Mouse (Mus musculus) heart, postnatal 10 days (tissue): ENCODE measurements around the gene Map7d1. TPM values are rescaled to one million over a fixed set of nuclear protein-coding genes. Genes with fewer than 3 reads are reported as not detected.
A peak's percentile ranks its signal among the peaks of the same experiment; 100 is the strongest.
"Not testable (repeated sequence)": the region's sequence is repeated elsewhere in the genome, so short reads cannot be mapped to it uniquely, and the experiment has no call there.

Experiments
- DNase-seq, 2 experiments: peaks; one replicate each; pipeline ENCODE4 v3.0.0; 2021
- intact Hi-C: fragments of 180-260 bp; cut with DNase I; formaldehyde crosslinking; loops from one replicate; pipeline ENCODE4 v1.15.1; 2025
- total RNA-seq, 2 experiments: library from RNA; stranded (reverse); gene quantifications; 2 replicates each; pipeline ENCODE4 v1.2.3; 2021

Map7d1 gene
- total RNA-seq, 2 experiments from 2014 or later, result 214 to 239 TPM

DNA sequence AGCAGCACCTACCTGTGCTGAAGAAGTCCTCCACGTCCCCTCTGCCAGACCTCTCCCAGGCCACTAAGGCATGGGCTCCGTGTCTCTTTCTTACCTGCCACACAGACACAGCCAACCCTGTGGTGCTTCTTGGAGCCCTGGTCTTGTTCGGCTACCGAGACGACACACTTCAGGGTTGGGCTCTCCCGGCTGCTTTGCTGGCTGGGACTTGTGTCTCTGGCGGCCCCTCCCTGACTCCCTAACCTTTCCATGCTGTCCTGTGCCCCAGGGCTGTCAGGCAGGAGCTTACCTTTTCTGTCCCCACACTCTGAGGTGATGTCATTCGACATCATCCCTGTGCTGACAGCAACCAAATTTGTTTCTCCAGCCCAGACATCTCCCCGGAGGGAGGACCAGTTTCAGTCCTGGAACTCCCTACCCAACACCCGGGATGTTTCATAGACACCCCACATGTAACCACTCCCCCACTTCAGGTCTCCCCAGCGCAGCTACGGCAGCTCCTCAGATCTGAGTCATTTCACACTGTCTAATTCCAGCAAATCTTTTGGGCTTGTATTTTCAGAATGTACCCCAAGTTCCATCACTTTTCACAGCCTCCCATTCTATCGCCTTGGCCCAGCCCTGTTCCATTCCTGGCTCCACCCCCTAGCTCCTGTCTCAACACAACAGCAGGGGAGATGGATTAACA lies 9.8 kb downstream of the Map7d1 start:
- peak in 1 of 2 experiments; percentile 7 for DNase-seq
- intact Hi-C loops, result no loop called here

DNA sequence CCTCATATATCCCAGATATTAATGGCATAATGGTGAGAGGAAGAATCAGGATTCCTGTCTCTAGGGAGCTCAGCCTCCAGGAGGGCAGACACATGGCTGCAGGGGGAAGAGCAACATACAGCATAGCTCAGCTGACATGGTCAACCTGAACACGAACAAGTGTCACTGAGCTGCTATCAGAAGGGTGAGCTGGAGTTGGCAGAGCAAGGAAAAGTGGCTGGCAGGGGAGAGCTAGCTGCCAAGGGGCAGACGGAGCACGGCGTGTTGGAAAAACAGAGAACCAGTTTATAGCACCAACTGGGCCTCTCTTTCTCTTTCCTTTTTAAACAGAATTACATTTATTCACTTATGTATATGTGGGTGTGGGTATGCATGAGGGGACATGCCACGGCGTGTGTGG lies 13.6 kb downstream of the Map7d1 start:
- peak; percentile 50 to 70 for DNase-seq

DNA sequence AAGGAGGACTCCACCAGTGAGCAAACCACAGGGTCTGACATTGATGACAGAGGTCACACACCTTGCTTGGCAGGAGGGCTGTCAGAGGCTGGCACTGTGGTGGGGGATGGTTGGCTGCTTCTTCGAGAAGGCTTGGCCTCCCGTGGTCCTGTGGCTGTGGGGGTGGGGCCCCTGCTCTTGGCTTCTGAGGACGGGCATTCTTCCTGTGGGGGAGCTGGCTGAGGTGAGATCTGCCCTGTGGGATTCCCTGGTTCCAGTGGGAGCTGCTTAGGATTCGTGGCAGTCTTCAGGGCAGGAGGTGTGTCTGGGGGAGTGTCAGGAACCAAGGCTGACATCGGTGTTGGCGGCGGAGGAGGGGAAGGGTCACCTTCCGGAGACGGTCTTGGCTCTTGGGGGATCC lies 14.2 kb downstream of the Map7d1 start:
- intact Hi-C loops, result loop anchor here (2.0 kb wide), 1 partner anchor 13 kb away; no protein-coding TSS in a partner anchor
- peak in 1 of 2 experiments; percentile 39 for DNase-seq

More for the DNA sequence above, 13.6 kb downstream of the Map7d1 start:
- intact Hi-C loops, result no loop called here

DNA sequence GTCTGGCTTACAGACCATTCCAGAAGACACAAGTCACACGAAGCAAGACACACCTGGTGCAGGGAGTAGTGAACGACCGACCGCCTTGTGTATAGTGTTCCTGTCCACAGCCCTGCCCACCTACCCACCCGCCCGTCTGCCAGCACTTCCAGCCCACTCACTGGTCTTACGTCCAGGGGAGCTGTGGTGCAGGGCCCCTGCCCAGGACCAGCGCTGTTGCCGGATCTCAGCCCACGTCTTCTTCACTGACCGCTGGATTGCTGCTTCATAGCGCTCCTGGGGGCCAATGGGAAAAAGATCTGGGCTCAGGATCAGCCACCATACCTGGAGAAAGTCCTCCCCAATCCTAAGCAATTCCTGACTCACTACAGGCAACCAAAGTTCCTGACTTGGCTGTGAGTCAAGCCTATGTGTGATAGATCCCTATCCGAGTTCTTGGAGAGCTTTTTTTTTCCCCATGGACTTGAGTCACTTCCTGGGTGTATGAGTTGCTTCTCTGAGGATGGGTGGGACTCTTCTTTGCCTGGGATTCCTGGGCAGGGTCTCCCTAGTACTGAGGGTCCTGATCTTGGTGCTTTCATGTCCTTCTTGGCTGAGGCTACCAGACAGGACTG lies 16.2 kb downstream of the Map7d1 start:
- intact Hi-C loops, result loop anchor here (2.0 kb wide), 1 partner anchor 15 kb away; no protein-coding TSS in a partner anchor
- DNase-seq, result no peak

DNA sequence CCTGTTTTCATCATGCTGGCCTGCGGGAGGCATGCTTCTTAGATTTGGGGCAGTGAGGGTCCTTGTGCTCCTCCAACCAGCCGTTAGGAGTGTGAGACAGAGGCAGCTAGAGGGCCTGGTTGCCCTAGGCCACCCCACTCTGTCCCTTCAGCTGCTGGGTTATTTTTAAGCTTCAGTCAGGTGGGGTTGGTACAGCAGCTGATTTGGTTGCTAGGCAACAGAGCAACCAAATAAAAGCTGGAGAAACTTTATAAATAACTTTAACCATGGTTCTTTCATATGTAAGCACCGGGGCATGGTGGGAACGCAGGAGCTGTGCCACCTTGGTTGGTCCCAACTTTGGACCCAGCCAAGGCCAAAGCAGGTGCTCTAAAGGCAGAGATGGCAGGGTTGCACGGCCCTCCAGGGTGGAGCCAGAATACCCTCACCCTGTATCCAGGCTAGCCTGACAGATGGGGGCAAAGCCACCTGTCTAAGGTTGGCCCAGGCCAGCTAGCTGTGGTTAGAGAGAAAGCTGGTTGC lies 18.4 kb downstream of the Map7d1 start:
- intact Hi-C loops, result no loop called here
- DNase-seq, result peak; percentile 77

DNA sequence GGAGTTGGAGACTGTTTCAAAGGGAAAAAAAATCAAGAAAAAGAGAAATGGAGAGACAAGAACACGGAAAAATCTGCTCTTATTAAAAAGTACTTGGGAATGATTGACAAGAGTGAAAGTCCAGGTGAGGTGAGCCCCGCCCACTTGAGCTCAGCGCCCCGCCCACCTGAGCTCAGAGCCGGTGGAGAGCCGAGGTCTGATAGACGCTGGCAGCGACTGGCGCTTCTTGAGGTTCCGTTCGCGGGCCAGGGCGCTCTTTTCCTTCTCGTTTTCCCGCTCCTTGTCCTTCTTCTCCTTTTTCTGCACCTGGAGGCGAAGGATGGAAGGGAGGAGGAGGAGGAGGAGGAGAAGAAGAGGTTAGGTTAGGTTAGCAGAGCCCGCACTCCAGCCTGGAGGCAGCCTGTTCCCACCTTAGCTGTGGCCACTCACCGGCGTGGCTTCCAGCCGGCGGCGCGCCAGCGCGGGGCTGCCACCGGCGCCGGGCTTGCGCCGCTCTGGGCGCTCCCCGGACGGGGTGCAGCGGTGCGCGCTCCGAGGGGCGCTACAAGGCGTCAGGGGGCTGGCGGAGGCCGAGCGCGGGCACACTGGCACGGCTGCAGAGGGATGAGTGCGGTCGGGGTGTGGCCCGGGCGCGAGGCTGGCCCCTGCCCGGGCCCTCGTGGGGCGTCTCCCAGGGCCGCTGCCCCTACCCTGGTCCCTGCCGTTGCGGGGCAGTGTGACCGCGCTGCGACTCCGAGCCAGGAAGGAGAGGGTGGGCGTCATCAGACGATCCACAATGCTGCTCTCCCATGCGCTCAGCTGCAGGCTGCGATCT lies 19.5 kb downstream of the Map7d1 start:
- peak in 1 of 2 experiments; percentile 44 for DNase-seq
- intact Hi-C loops, result no loop called here

DNA sequence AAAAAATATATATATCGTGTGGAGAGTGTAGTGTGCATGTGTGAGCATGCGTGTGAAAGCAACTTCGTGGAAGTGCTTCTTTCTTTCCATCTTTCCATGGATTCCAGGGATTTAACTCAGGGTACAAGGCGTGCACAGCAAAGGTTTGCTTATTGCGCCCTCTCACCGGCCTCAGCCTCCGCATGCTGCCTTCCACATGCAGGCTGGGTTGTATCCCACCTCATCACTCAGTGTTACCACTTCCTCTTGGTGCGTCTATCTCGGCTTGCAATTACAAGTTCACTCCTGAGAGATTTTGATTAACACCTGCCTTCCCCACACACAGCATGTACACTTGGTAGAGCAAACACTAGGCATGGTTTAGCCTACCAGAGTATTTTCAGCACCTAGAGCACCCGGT lies 21.0 kb downstream of the Map7d1 start:
- intact Hi-C loops, result no loop called here

DNA sequence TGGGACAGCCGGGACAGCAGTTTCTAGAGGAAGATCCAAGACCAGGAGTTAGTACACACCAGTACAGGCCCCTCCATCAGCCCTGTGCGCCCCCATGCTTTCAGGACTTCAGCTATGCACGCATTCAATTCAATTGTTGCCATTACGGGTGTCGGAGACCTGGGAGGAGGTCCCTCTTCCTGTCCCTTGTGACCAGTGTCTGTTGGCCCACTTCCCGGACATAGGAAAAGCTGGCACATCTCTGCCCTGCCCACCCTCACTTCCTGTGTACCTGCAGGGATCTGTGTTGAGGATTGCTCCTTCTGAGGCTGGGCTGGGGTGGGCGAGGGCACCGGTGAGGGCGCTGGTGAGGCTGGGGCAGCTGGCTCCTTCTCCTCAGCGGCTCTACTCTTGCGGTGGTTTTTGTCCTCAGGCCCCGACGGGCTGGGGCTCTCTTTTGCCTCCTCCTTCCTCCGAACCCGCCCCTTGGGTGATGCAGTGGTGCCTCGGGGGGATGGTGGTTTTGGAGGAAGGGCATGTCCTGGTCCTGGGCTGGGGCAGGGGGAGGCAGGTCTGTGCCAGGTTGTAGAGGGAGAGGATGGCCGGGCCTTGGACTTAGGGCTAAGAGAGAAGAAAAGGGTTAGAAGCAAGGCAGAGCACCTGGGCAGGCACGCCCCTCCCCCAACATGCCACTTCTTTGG lies 21.5 kb downstream of the Map7d1 start:
- no peak for DNase-seq
- intact Hi-C loops, result no loop called here

More for the DNA sequence above, 21.0 kb downstream of the Map7d1 start:
- DNase-seq, result no peak

DNA sequence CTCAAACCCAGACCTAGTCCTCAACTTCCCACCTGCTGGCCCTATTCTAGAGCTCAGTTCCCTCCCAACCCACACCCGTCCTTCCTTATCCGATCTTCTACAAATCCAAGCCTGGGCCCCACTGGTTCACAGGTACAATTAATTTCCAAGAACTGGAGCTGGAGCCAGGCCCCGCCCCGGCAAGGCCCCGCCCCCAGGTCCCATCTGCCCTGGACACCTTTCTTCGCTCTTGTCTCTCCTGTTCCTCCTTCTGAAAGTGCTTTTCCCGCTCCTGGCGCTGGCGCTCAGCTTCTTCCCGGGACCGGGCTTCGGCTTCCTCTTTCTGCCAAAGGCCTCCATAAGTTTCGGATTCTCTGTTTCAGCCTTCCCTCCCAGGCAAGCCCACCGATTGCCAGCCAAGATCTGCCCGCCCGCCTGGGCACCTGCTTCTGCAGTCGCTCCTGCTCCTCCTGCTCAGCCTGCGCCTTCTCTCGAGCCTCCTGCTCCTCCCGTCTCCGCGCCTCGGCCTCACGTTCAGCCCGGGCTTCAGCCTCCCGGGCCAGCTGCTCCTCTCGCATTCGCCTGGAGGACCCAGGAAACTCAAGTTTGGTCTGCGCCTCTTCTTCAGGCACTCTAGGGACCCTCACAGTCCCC lies 22.4 kb downstream of the Map7d1 start:
- intact Hi-C loops, result no loop called here
- DNase-seq, result no peak

DNA sequence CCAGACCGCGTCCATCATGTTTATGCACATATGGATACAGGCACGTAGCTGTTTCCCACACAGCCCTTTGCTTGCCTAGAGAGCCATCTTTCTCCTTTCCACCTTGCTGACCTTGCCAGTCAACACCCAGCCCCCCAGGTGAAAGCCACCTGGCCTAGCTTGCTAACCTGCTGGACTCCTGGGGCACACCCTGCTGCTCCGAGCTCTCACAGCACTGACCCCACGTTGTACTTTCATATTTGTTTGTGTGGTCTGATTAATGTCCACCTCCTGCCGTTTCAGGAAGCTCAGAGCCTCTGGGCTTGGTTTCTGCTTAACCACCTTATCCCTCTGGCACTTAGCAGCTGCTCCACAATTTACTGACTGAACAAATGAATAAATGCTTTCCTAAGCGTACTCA lies 26.2 kb downstream of the Map7d1 start:
- no peak for DNase-seq
- intact Hi-C loops, result no loop called here

DNA sequence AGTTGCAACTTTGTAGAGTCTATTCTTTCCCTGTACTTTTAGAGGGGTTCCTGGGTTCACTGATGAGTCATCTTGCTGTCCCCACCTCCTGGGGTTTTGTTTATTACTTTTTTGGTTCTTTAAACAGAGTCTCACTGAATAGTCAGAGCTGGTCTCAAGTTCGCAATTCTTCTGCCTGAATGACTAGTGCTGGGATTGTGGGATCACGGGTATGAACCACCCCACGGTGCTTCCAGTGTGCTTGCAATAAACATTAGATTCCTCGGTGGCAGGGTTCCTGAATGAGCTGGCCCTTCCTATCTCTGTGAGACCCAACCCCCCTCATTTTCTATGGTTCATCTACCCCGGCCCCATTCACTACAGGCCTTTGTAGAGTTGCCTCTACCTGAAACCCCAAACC lies 28.0 kb downstream of the Map7d1 start:
- DNase-seq, result no peak
- intact Hi-C loops, result no loop called here

DNA sequence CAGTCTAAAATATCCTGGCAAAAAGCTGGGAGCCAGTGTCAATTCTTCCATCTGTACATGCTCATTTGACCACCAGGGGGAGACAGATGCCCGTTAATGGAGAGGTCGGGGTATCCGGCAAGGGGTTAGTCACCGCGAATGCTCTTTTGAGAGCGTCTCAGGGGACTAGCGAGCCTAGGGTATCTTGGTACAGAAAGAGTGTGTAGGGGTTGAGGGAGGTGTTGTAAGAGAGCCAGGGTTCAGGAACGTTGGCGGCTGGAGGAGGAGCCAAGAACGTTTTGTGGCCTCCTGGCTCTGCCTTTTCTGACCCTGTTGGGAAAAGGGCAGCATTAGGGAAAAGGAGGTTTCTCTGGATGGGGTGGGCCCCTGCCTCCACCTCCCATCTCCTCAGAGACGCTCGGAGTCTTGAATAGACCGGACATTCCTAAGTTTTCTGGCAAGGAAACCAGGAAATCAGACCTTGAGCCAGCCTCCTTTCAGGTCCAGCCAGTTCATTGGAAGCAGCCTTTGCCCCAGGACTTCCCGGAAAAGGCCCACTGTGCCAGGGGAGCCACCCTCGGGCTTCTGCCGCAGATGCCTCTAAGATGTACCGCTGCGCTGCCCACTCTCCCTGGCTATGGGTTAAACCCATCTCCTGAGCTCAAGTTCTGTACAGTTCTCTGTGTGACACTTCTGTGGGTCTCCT lies 28.9 kb downstream of the Map7d1 start:
- peak; percentile 94 to 98 for DNase-seq
- intact Hi-C loops, result loop anchor here (1.0 to 2.0 kb wide), 3 partner anchors 35 to 82 kb away; partner anchors contain the start of gene Trappc3

DNA sequence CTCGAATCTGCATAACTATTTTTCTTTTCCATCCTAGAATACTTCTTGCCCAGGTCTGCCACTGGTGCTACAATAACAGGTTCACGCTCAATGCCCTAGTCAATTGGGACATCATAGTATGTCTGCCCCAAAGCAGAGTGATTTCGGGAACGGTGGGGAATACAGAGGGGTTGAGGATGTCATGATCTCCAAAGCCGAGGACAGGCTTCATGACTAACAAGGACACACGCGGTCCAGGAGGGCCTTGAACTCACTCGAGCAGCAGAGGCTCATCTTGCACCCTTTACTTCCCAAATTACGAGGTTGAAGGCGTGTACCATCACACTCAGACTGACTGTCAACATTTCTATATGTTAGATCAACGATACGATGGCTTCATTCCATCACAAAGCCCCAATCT lies 29.5 kb downstream of the Map7d1 start:
- intact Hi-C loops, result loop anchor here (1.0 to 2.0 kb wide), 3 partner anchors 36 to 83 kb away; partner anchors contain the start of gene Trappc3
- DNase-seq, result no peak

DNA sequence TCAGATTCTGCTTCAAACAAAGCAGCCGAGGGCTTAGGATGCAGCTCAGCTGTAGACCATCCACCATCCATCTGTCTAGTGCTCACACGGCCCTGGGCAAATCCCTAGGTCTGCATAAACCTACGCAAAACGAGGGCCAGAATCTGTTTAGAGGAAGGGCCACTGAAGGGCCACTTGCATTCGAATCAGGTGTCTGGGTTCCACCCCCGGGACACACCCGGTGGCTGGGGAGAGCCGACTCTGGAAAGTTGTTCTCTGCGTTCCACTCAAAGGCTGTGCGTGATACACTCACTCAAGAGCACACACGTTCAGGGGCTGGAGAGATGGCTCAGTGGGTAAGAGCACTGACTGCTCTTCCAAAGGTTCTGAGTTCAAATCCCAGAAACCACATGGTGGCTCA lies 33.5 kb downstream of the Map7d1 start:
- intact Hi-C loops, result no loop called here
- DNase-seq, result no peak

DNA sequence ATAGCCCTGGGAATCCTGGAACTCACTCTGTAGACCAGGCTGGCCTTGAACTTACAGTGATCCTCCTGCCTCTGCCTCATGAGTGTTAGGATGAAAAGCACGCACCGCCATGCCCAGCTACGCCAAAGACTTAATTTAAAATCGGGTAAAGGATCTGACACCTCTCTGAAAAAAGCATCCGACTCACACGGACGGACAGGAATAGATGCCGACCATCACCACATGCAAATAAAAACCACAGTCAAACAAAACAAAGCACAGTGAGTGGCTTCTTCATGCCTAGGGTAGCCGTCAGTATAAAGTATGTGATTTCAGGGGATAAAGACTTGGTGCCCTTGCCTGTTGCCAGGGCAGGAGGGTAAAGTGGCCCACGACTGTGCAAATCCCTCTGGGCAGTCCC lies 36.1 kb downstream of the Map7d1 start:
- intact Hi-C loops, result no loop called here
- DNase-seq, result no peak

DNA sequence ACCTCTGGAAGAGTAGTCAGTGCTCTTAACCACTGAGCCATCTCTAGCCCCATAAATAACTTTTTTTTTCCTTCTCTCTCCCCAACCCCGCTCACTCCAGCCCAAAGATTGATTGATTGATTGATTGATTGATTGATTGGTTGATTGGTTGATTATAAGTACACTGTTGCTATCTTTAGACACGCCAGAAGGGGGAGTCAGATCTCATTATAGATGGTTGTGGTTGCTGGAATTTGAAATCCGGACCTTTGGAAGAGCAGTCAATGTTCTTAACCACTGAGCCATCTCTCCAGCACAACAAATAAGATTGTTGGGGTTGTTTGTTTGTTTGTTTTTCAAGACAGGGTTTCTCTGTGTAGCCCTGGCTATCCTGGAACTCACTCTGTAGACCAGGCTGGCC lies 36.6 kb downstream of the Map7d1 start:
- intact Hi-C loops, DNase-seq: not testable (repeated sequence)

DNA sequence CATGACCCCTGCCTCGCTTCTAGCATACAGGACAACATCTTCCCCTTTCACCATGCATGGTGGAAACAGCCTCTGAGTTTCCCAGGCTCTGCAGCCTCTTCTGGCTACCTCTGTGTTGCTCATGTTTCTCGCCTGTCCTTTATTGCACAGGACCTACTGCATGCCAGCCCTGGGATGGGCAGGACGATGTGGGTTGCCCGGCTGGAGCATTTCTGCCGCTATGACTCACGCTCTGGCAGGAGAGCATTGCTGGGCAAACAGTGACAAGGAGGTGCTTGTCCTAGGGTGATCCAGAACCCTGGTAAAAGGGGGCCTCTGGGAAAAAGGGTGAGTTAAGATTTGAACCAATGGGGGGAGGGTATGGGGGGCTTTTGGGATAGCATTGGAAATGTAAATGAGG lies 38.4 kb downstream of the Map7d1 start:
- peak in 1 of 2 experiments; percentile 52 for DNase-seq
- intact Hi-C loops, result no loop called here

DNA sequence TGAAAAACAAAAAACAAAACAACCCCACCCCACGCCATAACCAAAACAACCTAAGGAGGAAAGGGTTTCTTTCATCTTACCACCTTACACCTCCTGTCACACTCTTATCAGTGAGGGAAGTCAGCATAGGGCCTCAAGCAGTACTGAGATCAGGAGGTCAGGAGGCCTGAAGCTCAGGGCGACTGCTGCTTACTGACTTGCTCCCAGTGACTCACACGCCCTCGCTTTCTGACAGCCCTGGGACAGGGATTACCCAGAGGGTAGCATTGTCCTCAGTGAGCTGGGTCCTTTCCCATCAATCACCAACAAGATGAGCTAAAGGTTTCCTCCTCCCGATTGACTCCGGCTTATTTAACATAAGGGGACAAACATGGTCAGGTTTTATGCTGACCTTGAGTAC lies 49.1 kb downstream of the Map7d1 start:
- intact Hi-C loops, result no loop called here
- DNase-seq, result no peak

DNA sequence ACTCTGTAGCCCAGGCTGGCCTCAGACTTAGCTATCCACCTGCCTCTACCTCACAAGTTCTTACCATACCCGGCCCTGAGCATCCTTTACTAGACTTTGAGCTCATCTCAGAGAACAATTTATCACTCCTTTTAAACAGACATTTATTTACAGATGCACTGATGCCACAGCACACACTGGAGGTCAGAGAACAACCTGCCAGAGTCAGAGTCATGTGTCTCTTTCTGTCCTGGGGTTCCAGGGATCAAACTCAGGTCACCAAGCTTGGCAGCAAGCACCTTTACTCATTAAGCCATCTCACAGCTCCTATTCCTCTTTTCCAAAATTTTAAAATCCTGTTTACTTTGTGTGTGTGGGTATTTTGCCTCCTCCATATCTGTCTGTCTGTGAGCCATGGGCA lies 50.8 kb downstream of the Map7d1 start:
- DNase-seq, result no peak
- intact Hi-C loops, result no loop called here
